Mouse (Mus musculus): Measurements from ENCODE around the gene Nedd9.

DNA sequence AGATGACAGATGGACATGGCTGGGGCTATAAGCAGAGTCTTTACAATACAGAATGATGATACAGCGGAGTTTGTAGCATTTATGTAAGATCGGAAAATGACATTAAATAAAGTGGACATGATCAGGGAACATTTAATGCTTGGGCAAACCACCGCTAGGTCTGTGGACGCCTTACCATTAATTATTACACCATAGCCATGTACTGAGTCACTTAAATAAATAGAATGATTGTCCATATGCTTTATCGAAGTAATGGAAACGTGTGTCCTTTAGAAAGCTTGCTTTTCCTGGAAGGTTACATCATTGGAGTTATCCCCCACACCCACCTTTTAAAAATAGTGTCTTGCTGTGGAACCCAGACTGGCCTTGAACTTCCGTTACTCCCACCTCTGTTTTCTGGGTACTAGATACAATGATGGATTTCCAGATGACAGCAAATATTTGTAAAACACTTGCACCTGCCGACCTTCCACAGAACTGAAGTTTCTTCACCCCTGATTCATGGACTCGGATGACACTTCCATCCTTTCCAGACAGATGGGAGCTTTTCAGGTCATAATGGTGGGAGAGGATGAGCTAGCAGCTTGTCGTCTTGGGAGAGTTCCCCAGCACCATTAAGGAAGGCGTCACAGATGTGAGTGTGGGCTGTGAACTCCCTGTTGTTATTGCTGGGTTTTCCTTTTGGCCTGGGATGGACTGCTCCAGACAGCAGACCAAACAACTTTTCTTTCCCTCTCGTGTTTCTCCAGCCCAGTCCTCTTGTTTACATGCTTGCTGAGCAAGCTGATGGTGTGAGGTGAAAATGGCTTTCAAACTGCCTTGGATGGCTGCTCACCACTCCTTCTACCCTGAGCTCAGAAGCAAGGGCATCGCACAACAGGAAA is 76.7 kb downstream of the Nedd9 start:
- no peak for TF ChIP-seq TAL1 (conservative IDR thresholded peaks at IDR 0.05; ENCODE audit: low read depth, low read length)
- TF ChIP-seq CTCF (IDR thresholded peaks at IDR 0.05; ENCODE audit: low read depth, low read length): no peak
- TF ChIP-seq GATA1 (IDR thresholded peaks at IDR 0.05; ENCODE audit: borderline replicate concordance, low read length): no peak
- TF ChIP-seq GATA2 (IDR thresholded peaks at IDR 0.05; ENCODE audit: borderline replicate concordance, low read depth, low read length): no peak
